Mouse (Mus musculus): ENCODE measurements around the gene Alox5. TPM values are rescaled to one million over a fixed set of nuclear protein-coding genes. Genes with fewer than 3 reads are reported as not detected.

Alox5 gene
- total and polyA plus RNA-seq, 3 experiments: 22.3 to 87.0 (median 73.4) TPM

- Histone ChIP-seq H3K36me3 (replicated peaks) (peaks cover 5% of the 10 kb centered on the region), H3K9me3 (replicated peaks) (no peaks in the 10 kb centered on the region), H3K4me3 (ENCODE audit: low read depth, low read length) (no peak overlapping the region), H3K27me3 (ENCODE audit: insufficient read depth, low read length) (no peaks in the 10 kb centered on the region), H3K4me1 (ENCODE audit: insufficient read depth, low read depth, low read length) (0 out of 2 replicates have a peak, but pooled peaks cover 2% of the 10 kb centered on the region)
- TF ChIP-seq GATA2 (IDR thresholded peaks at IDR 0.05; ENCODE audit: borderline replicate concordance, low read depth, low read length): no peak
- no peak for TF ChIP-seq TAL1 (conservative IDR thresholded peaks at IDR 0.05; ENCODE audit: low read depth, low read length)
- TF ChIP-seq CTCF (IDR thresholded peaks at IDR 0.05; ENCODE audit: low read depth, low read length): no peak
- no peak for TF ChIP-seq GATA1 (IDR thresholded peaks at IDR 0.05; ENCODE audit: borderline replicate concordance, low read length)
- no peak for TF ChIP-seq POLR2AphosphoS5 (IDR thresholded peaks at IDR 0.05; ENCODE audit: insufficient replicate concordance, low read depth, low read length)
- no peak for DNase-seq (ENCODE audit: low spot score)
- no peak for ATAC-seq (ENCODE audit: extremely low read depth, insufficient number of reproducible peaks, low FRiP score, poor library complexity, severe bottlenecking)
Observed at GRCm38 (mm10) chr6:116361993-116362392, 99.0 kb downstream of the Alox5 start.

- ATAC-seq (ENCODE audit: extremely low read depth, insufficient number of reproducible peaks, low FRiP score, poor library complexity, severe bottlenecking) (no peak), DNase-seq (ENCODE audit: low spot score) (no peak)
- Histone ChIP-seq H3K27me3 (ENCODE audit: insufficient read depth, low read length) (no peaks in the 10 kb centered on the region), H3K4me3 (ENCODE audit: low read depth, low read length) (no peak overlapping the region), H3K36me3 (replicated peaks) (peaks cover 5% of the 10 kb centered on the region), H3K9me3 (replicated peaks) (no peaks in the 10 kb centered on the region), H3K4me1 (ENCODE audit: insufficient read depth, low read depth, low read length) (0 out of 2 replicates have a peak, but pooled peaks cover 2% of the 10 kb centered on the region)
- TF ChIP-seq POLR2AphosphoS5 (IDR thresholded peaks at IDR 0.05; ENCODE audit: insufficient replicate concordance, low read depth, low read length) (no peak), GATA1 (IDR thresholded peaks at IDR 0.05; ENCODE audit: borderline replicate concordance, low read length) (no peak), GATA2 (IDR thresholded peaks at IDR 0.05; ENCODE audit: borderline replicate concordance, low read depth, low read length) (no peak), CTCF (IDR thresholded peaks at IDR 0.05; ENCODE audit: low read depth, low read length) (no peak), TAL1 (conservative IDR thresholded peaks at IDR 0.05; ENCODE audit: low read depth, low read length) (no peak)
Observed at GRCm38 (mm10) chr6:116361463-116361862, 99.5 kb downstream of the Alox5 start.

Other genes with a start within 250 kb of the Alox5 start
- gene Zfand4, start 197.0 kb downstream of the Alox5 start, total RNA-seq (2014; fragmentation: Nextera tagmentation): 20.8 and 32.7 TPM in 2 replicates
- 13.5 and 16.4 TPM in 2 replicates for gene Zfand4, start 197.0 kb downstream of the Alox5 start, total RNA-seq (2017)
- gene Zfand4, start 197.0 kb downstream of the Alox5 start, polyA plus RNA-seq (2012): 1.0 and 1.7 TPM in 2 replicates
- 35.1 and 191 TPM in 2 replicates for gene March8, start 123.2 kb downstream of the Alox5 start, total RNA-seq (2014; fragmentation: Nextera tagmentation)
- gene March8, start 123.2 kb downstream of the Alox5 start, total RNA-seq (2017): 53.9 and 70.9 TPM in 2 replicates
- gene March8, start 123.2 kb downstream of the Alox5 start, polyA plus RNA-seq (2012): 8.8 and 9.9 TPM in 2 replicates
- not detected in 2 replicates for gene Olfr211, start 27.9 kb upstream of the Alox5 start, total RNA-seq (2014; fragmentation: Nextera tagmentation)
- gene Olfr211, start 27.9 kb upstream of the Alox5 start, total RNA-seq (2017): 0.06 and 0.22 TPM in 2 replicates
- gene Olfr211, start 27.9 kb upstream of the Alox5 start, polyA plus RNA-seq (2012): not detected in 2 replicates
- 0.24 TPM in 1 of 2 replicates, not detected in the other for gene Olfr212, start 45.3 kb upstream of the Alox5 start, total RNA-seq (2014; fragmentation: Nextera tagmentation)
- gene Olfr212, start 45.3 kb upstream of the Alox5 start, total RNA-seq (2017): 0.06 and 0.27 TPM in 2 replicates
- gene Olfr212, start 45.3 kb upstream of the Alox5 start, polyA plus RNA-seq (2012): not detected in 2 replicates
- not detected in 2 replicates for gene Olfr213, start 77.3 kb upstream of the Alox5 start, total RNA-seq (2014; fragmentation: Nextera tagmentation)
- 0.11 TPM in 1 of 2 replicates, not detected in the other for gene Olfr213, start 77.3 kb upstream of the Alox5 start, total RNA-seq (2017)
- not detected in 2 replicates for gene Olfr213, start 77.3 kb upstream of the Alox5 start, polyA plus RNA-seq (2012)
- not detected in 2 replicates for gene Gm5580, start 90.0 kb upstream of the Alox5 start, total RNA-seq (2014; fragmentation: Nextera tagmentation)
- gene Gm5580, start 90.0 kb upstream of the Alox5 start, total RNA-seq (2017): 0.52 and 0.82 TPM in 2 replicates
- 0.11 and 0.14 TPM in 2 replicates for gene Gm5580, start 90.0 kb upstream of the Alox5 start, polyA plus RNA-seq (2012)
- not detected in 2 replicates for gene Olfr214, start 93.1 kb upstream of the Alox5 start, total RNA-seq (2014; fragmentation: Nextera tagmentation)
- gene Olfr214, start 93.1 kb upstream of the Alox5 start, total RNA-seq (2017): 0.71 TPM in 1 of 2 replicates, not detected in the other
- not detected in 2 replicates for gene Olfr214, start 93.1 kb upstream of the Alox5 start, polyA plus RNA-seq (2012)
- not detected in 2 replicates for gene Olfr215, start 123.0 kb upstream of the Alox5 start, total RNA-seq (2014; fragmentation: Nextera tagmentation)
- under 0.01 and 0.05 TPM in 2 replicates for gene Olfr215, start 123.0 kb upstream of the Alox5 start, total RNA-seq (2017)
- not detected in 2 replicates for gene Olfr215, start 123.0 kb upstream of the Alox5 start, polyA plus RNA-seq (2012)
- not detected in 2 replicates for gene Zfp422, start 167.8 kb upstream of the Alox5 start, total RNA-seq (2014; fragmentation: Nextera tagmentation)
- 0.06 and 0.11 TPM in 2 replicates for gene Zfp422, start 167.8 kb upstream of the Alox5 start, total RNA-seq (2017)
- not detected in 2 replicates for gene Zfp422, start 167.8 kb upstream of the Alox5 start, polyA plus RNA-seq (2012)
- gene Depp1, start 189.4 kb upstream of the Alox5 start, total RNA-seq (2014; fragmentation: Nextera tagmentation): not detected in 2 replicates
- gene Depp1, start 189.4 kb upstream of the Alox5 start, total RNA-seq (2017): 0.35 TPM in 1 of 2 replicates, not detected in the other
- not detected in 2 replicates for gene Depp1, start 189.4 kb upstream of the Alox5 start, polyA plus RNA-seq (2012)
- not detected in 2 replicates for gene Rassf4, start 212.8 kb upstream of the Alox5 start, total RNA-seq (2014; fragmentation: Nextera tagmentation)
- 0.12 and 0.16 TPM in 2 replicates for gene Rassf4, start 212.8 kb upstream of the Alox5 start, total RNA-seq (2017)
- not detected in 2 replicates for gene Rassf4, start 212.8 kb upstream of the Alox5 start, polyA plus RNA-seq (2012)